In genomic region chr4:142180289-142180688, GRCm38 (mm10) we compare ENCODE assay signal across 7 mouse cellular contexts. TPM values are rescaled to one million over a fixed set of nuclear protein-coding genes. Genes with fewer than 3 reads are reported as not detected.
DNase-seq lines count a peak whose midpoint lies in the region; ATAC-seq and TF ChIP-seq lines count a peak whose summit lies in the region.

No protein-coding gene starts in this region.

- peak; percentile 93 for DNase-seq in brain, embryonic 14.5 days (ENCODE audit: low read depth)
- peak; percentile 26 for DNase-seq in liver
- DNase-seq in ovary, postnatal 14 days (ENCODE audit: low spot score): peak; percentile 67
- no peak for DNase-seq in T-cell, adult 2 months (ENCODE audit: low spot score)

- no peak overlapping the region for H3K4me2 ChIP-seq in embryonic facial prominence, embryonic 15.5 days (replicated peaks)
- no peak overlapping the region for H3K4me2 ChIP-seq in heart, embryonic 11.5 days
- H3K4me2 ChIP-seq in kidney, embryonic 15.5 days: no peak overlapping the region

- no peak overlapping the region for H3K9ac ChIP-seq in embryonic facial prominence, embryonic 15.5 days
- H3K9ac ChIP-seq in heart, embryonic 11.5 days (ENCODE audit: low read depth, low read length): no peak overlapping the region
- H3K9ac ChIP-seq in kidney, embryonic 15.5 days: no peak overlapping the region

- ATAC-seq in embryonic facial prominence, embryonic 15.5 days (ENCODE audit: insufficient number of reproducible peaks, low FRiP score, low TSS enrichment, low read depth): peak; percentile 47
- ATAC-seq in heart, embryonic 11.5 days (replicated peaks; ENCODE audit: insufficient number of reproducible peaks, low FRiP score, low TSS enrichment): no peak
- ATAC-seq in kidney, embryonic 15.5 days (replicated peaks; ENCODE audit: low FRiP score): peak; percentile 67

- TF ChIP-seq POLR2A in brain, embryonic 14.5 days (IDR thresholded peaks at IDR 0.05; ENCODE audit: borderline replicate concordance, extremely low read depth, insufficient read depth, insufficient read length, poor library complexity, severe bottlenecking): no peak

- 11% methylated on average over 3 of the region's 3 CpGs for whole genome bisulfite sequencing in embryonic facial prominence, embryonic 15.5 days
- WGBS in heart, embryonic 11.5 days (ENCODE audit: insufficient replicate concordance): 23% methylated on average over 3 of the region's 3 CpGs
- WGBS in kidney, embryonic 15.5 days: 10% methylated on average over 3 of the region's 3 CpGs

- no peak overlapping the region for H3K4me3 ChIP-seq in embryonic facial prominence, embryonic 15.5 days (replicated peaks)
- no peak overlapping the region for H3K4me3 ChIP-seq in heart, embryonic 11.5 days (ENCODE audit: low read depth, low read length)
- no peak overlapping the region for H3K4me3 ChIP-seq in kidney, embryonic 15.5 days (replicated peaks)

- no peak for TF ChIP-seq CTCF in brain, embryonic 14.5 days (IDR thresholded peaks at IDR 0.05; ENCODE audit: borderline replicate concordance, extremely low read depth, insufficient read depth, insufficient read length)

- peak overlapping the region; percentile 75 for H3K27ac ChIP-seq in embryonic facial prominence, embryonic 15.5 days (replicated peaks)
- peak overlapping the region; percentile 77 for H3K27ac ChIP-seq in heart, embryonic 11.5 days (ENCODE audit: low read depth, low read length)
- H3K27ac ChIP-seq in kidney, embryonic 15.5 days: peak overlapping the region; percentile 89

- H3K4me1 ChIP-seq in embryonic facial prominence, embryonic 15.5 days: peaks cover 43% of the 10 kb centered on the region
- H3K4me1 ChIP-seq in heart, embryonic 11.5 days (ENCODE audit: control insufficient read depth, insufficient read depth, low read length): peaks cover 32% of the 10 kb centered on the region
- peaks cover 53% of the 10 kb centered on the region for H3K4me1 ChIP-seq in kidney, embryonic 15.5 days

- H3K27me3 ChIP-seq in embryonic facial prominence, embryonic 15.5 days: no peaks in the 10 kb centered on the region
- H3K27me3 ChIP-seq in heart, embryonic 11.5 days (ENCODE audit: control insufficient read depth, insufficient read depth, low read length): no peaks in the 10 kb centered on the region
- no peaks in the 10 kb centered on the region for H3K27me3 ChIP-seq in kidney, embryonic 15.5 days

- H3K36me3 ChIP-seq in embryonic facial prominence, embryonic 15.5 days: no peaks in the 10 kb centered on the region
- H3K36me3 ChIP-seq in heart, embryonic 11.5 days (ENCODE audit: control insufficient read depth, insufficient read depth, low read length): no peaks in the 10 kb centered on the region
- peaks cover 6% of the 10 kb centered on the region; the same call in 1 of the 2 replicates for H3K36me3 ChIP-seq in kidney, embryonic 15.5 days

- no peaks in the 10 kb centered on the region for H3K9me3 ChIP-seq in embryonic facial prominence, embryonic 15.5 days (replicated peaks)
- no peaks in the 10 kb centered on the region for H3K9me3 ChIP-seq in heart, embryonic 11.5 days (replicated peaks; ENCODE audit: control insufficient read depth, low read length)
- H3K9me3 ChIP-seq in kidney, embryonic 15.5 days (replicated peaks): no peaks in the 10 kb centered on the region

RNA-seq across cellular contexts. Expression of gene Kazn, which starts 58.9 kb away (rescaled TPM):
- polyA plus RNA-seq in brain, embryonic 14.5 days (2012; rRNA removed): 38.3 and 61.2 TPM in 2 replicates
- 16.4 and 17.3 TPM in 2 replicates for polyA plus RNA-seq in embryonic facial prominence, embryonic 15.5 days (2015; fragmentation: Nextera tagmentation; extraction: Ambion mirVana)
- polyA plus RNA-seq in heart, embryonic 11.5 days (2014; fragmentation: Nextera tagmentation; extraction: Ambion mirVana): 5.8 and 8.0 TPM in 2 replicates
- 15.9 and 16.4 TPM in 2 replicates for polyA plus RNA-seq in kidney, embryonic 15.5 days (2015; fragmentation: Nextera tagmentation; extraction: Ambion mirVana)
